Comparison of ENCODE assay signal across 21 mouse cellular contexts in genomic region chr3:99188097-99188496, GRCm38 (mm10). TPM values are rescaled to one million over a fixed set of nuclear protein-coding genes. Genes with fewer than 3 reads are reported as not detected.
"Had no signal": no experiment of that assay in that cellular context is flagged by ENCODE, and none has a peak within 500 bp of the region (broad histone marks: within the 10 kb centered on the region; RNA-seq: fewer than 3 reads in every experiment).

No protein-coding gene starts in this region.

- ATAC-seq: midbrain, embryonic 16.5 days had no signal

- DNase-seq: lung, adult 18-20 months; lung, embryonic 14.5 days; lung, postnatal 10 days; lung, postnatal 4 days; midbrain, embryonic 14.5 days; retina, postnatal 1 day; right cerebral cortex, adult 18-20 months; right cerebral cortex, postnatal 25 days; thymus, adult 18-20 months; thymus, postnatal 14 days; thymus, postnatal 36 days had no signal

- H3K4me1 ChIP-seq: midbrain, embryonic 10.5 days; midbrain, embryonic 12.5 days; neural tube, embryonic 13.5 days; neural tube, embryonic 15.5 days; stomach, embryonic 15.5 days had no signal

- H3K27me3 ChIP-seq: midbrain, embryonic 12.5 days; neural tube, embryonic 13.5 days; neural tube, embryonic 15.5 days; stomach, embryonic 15.5 days had no signal

- H3K4me3 ChIP-seq: midbrain, embryonic 10.5 days; midbrain, embryonic 12.5 days; myocyte; neural tube, embryonic 13.5 days; neural tube, embryonic 15.5 days; stomach, embryonic 15.5 days had no signal

- H3K36me3 ChIP-seq: midbrain, embryonic 12.5 days; neural tube, embryonic 13.5 days; neural tube, embryonic 15.5 days; stomach, embryonic 15.5 days had no signal

- H3K4me2 ChIP-seq: lung, embryonic 14.5 days; midbrain, embryonic 12.5 days; neural tube, embryonic 13.5 days; neural tube, embryonic 15.5 days; stomach, embryonic 15.5 days had no signal

- H3K9me3 ChIP-seq: midbrain, embryonic 10.5 days; midbrain, embryonic 12.5 days; neural tube, embryonic 13.5 days; neural tube, embryonic 15.5 days; stomach, embryonic 15.5 days had no signal

- H3K27ac ChIP-seq: midbrain, embryonic 10.5 days; midbrain, embryonic 12.5 days; neural tube, embryonic 13.5 days; neural tube, embryonic 15.5 days; stomach, embryonic 15.5 days had no signal

- H3K9ac ChIP-seq: lung, embryonic 14.5 days; midbrain, embryonic 12.5 days; neural tube, embryonic 13.5 days; neural tube, embryonic 15.5 days; stomach, embryonic 15.5 days had no signal

RNA-seq across cellular contexts. Expression of gene Tbx15, which starts 52.1 kb away (rescaled TPM):
- total RNA-seq: megakaryocyte, adult 5-6 weeks; megakaryocyte-erythroid progenitor cell, adult 5-6 weeks had no signal
- polyA plus RNA-seq: spleen, adult 2 months had no signal
